In the genomic region with DNA sequence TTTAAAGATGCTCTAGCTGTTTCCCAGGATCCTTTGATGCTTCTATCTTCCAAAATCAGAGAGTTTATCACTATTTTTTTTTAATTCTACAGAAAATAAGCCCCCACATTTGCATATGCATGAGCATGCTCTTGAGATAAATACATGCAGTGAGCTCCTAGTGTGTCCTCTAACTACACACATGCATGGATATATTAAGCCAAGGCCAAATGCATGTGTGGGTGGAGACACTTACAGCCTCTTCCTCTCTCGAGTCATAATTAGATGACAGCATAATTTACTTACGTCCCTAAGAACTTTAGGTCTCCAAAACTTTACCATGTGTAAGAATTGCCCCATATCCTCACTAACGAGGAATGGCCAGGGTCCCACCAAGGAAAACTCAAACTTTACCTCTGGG, we compare ENCODE assay signal across 35 mouse cellular contexts.
"Had no signal": no experiment of that assay in that cellular context is flagged by ENCODE, and none has a peak within 500 bp of the region (broad histone marks: within the 10 kb centered on the region; RNA-seq: fewer than 3 reads in every experiment).

No protein-coding gene starts in this region.

- H3K9ac ChIP-seq: heart, embryonic 12.5 days; heart, embryonic 13.5 days; heart, embryonic 15.5 days; hindbrain, embryonic 12.5 days; hindbrain, embryonic 13.5 days; hindbrain, embryonic 14.5 days; hindbrain, embryonic 15.5 days; intestine, embryonic 15.5 days; kidney, embryonic 15.5 days had no signal

- H3K4me1 ChIP-seq: heart, embryonic 10.5 days; heart, embryonic 15.5 days; hindbrain, embryonic 10.5 days; hindbrain, embryonic 12.5 days; hindbrain, embryonic 13.5 days; hindbrain, embryonic 15.5 days; intestine, embryonic 15.5 days; kidney, embryonic 15.5 days had no signal

- H3K36me3 ChIP-seq: heart, embryonic 10.5 days; heart, embryonic 12.5 days; heart, embryonic 13.5 days; heart, embryonic 15.5 days; hindbrain, embryonic 10.5 days; hindbrain, embryonic 12.5 days; hindbrain, embryonic 13.5 days; hindbrain, embryonic 15.5 days; intestine, embryonic 15.5 days; kidney, embryonic 15.5 days had no signal

- ATAC-seq: hindbrain, embryonic 16.5 days; hindbrain, postnatal 0 days; inflammation-experienced regulatory T-cells, adult 6 months; intestine, embryonic 15.5 days; intestine, embryonic 16.5 days; intestine, postnatal 0 days had no signal

- H3K27ac ChIP-seq: heart, embryonic 10.5 days; heart, embryonic 13.5 days; heart, embryonic 15.5 days; hindbrain, embryonic 10.5 days; hindbrain, embryonic 12.5 days; hindbrain, embryonic 13.5 days; hindbrain, embryonic 14.5 days; hindbrain, embryonic 15.5 days; hindbrain, postnatal 0 days; intestine, embryonic 15.5 days; kidney, embryonic 15.5 days; kidney, postnatal 0 days; layer of hippocampus, adult 2 months; left cerebral cortex, adult 2 months had no signal

- H3K9me3 ChIP-seq: heart, embryonic 10.5 days; heart, embryonic 12.5 days; heart, embryonic 13.5 days; heart, embryonic 15.5 days; hindbrain, embryonic 10.5 days; hindbrain, embryonic 12.5 days; hindbrain, embryonic 13.5 days; hindbrain, embryonic 15.5 days; intestine, embryonic 15.5 days; kidney, embryonic 15.5 days had no signal

- H3K4me3 ChIP-seq: heart, embryonic 10.5 days; heart, embryonic 12.5 days; heart, embryonic 13.5 days; heart, embryonic 15.5 days; hindbrain, embryonic 10.5 days; hindbrain, embryonic 12.5 days; hindbrain, embryonic 13.5 days; hindbrain, embryonic 15.5 days; intestine, embryonic 15.5 days; kidney, embryonic 15.5 days; layer of hippocampus, adult 2 months; left cerebral cortex, adult 2 months had no signal

- H3K27me3 ChIP-seq: heart, embryonic 12.5 days; heart, embryonic 13.5 days; heart, embryonic 15.5 days; hindbrain, embryonic 12.5 days; hindbrain, embryonic 13.5 days; hindbrain, embryonic 15.5 days; intestine, embryonic 15.5 days; kidney, embryonic 15.5 days had no signal

- DNase-seq: heart, postnatal 10 days; heart, postnatal 14 days; heart, postnatal 36 days; kidney, adult 11 months; kidney, adult 18-20 months; kidney, adult 2 months; kidney, adult 8-10 months; kidney, adult 9 months; kidney, postnatal 10 days; kidney, postnatal 14 days; kidney, postnatal 25 days; kidney, postnatal 36 days; kidney, postnatal 4 days; layer of hippocampus, adult 9-11 months; layer of hippocampus, postnatal 36 days had no signal

- H3K4me2 ChIP-seq: heart, embryonic 11.5 days; heart, embryonic 12.5 days; heart, embryonic 13.5 days; heart, embryonic 15.5 days; hindbrain, embryonic 12.5 days; hindbrain, embryonic 13.5 days; hindbrain, embryonic 14.5 days; hindbrain, embryonic 15.5 days; intestine, embryonic 15.5 days; kidney, embryonic 15.5 days had no signal
